Mouse (Mus musculus): Measurements from ENCODE around the gene Cdkn1b.

GRCm38 (mm10) chr6:134927595-134928095 is 7.4 kb downstream of the Cdkn1b start:
- no peak for TF ChIP-seq GATA1 (IDR thresholded peaks at IDR 0.05; ENCODE audit: borderline replicate concordance, low read length)
- no peak for TF ChIP-seq FLI1 (IDR thresholded peaks at IDR 0.05; ENCODE audit: low read length)

Measured in megakaryocyte, embryonic 14.5 days (primary cell).